Mouse (Mus musculus) stomach, embryonic 16.5 days (tissue): ENCODE measurements around the gene Stard3. TPM values are rescaled to one million over a fixed set of nuclear protein-coding genes. Genes with fewer than 3 reads are reported as not detected.
A peak's percentile ranks its signal among the peaks of the same experiment; 100 is the strongest.
"Not testable (repeated sequence)": the region's sequence is repeated elsewhere in the genome, so short reads cannot be mapped to it uniquely, and the experiment has no call there.

ENCODE experiments used
- ATAC-seq: fragments of 200-750 bp; cut with Nextera tagmentation; 2 replicates; pipeline ENCODE4 v1.8.0; 2017; ENCODE audit warnings: moderate number of reproducible peaks, moderate TSS enrichment; ENCODE audit not compliant: insufficient read depth, low FRiP score
- H3K27ac ChIP-seq: fragments of 300-500 bp; sonication (generic); 2 replicates; pipeline ENCODE4 v1.5.1; 2014; ENCODE audit warnings: low read length
- H3K27me3 ChIP-seq: fragments of 300-500 bp; sonication (generic); 2 replicates; pipeline ENCODE4 v1.6.1; 2014; ENCODE audit warnings: low read length, control low read depth, mixed read lengths; ENCODE audit not compliant: control insufficient read depth, insufficient read depth
- H3K36me3 ChIP-seq: fragments of 300-500 bp; sonication (generic); 2 replicates; pipeline ENCODE4 v1.6.1; 2014; ENCODE audit warnings: low read length; ENCODE audit not compliant: control insufficient read depth, insufficient read depth
- H3K4me1 ChIP-seq: fragments of 300-500 bp; sonication (generic); 2 replicates; pipeline ENCODE4 v1.6.1; 2014; ENCODE audit warnings: low read length, control low read depth, mixed read lengths; ENCODE audit not compliant: control insufficient read depth, insufficient read depth
- H3K4me2 ChIP-seq: fragments of 300-500 bp; sonication (generic); 2 replicates; pipeline ENCODE4 v1.6.1; 2014; ENCODE audit warnings: low read depth, low read length, mixed read lengths
- H3K4me3 ChIP-seq: fragments of 300-500 bp; sonication (generic); replicated peaks from 2 replicates; pipeline ENCODE4 v1.5.1; 2014; ENCODE audit warnings: mild to moderate bottlenecking, low read length
- H3K9ac ChIP-seq: fragments of 300-500 bp; sonication (generic); 2 replicates; pipeline ENCODE4 v1.6.1; 2014; ENCODE audit warnings: low read length
- H3K9me3 ChIP-seq: fragments of 300-500 bp; sonication (generic); replicated peaks from 2 replicates; pipeline ENCODE4 v1.6.1; 2016; ENCODE audit warnings: low read length, control low read depth; ENCODE audit not compliant: control insufficient read depth
- WGBS: fragments of 180-500 bp; shearing (Covaris S2); extraction: QIAGEN DNeasy Blood & Tissue Kit; methylation state at CpG from one replicate; pipeline ENCODE4 v1.1.7; 2014; 5-methylcytosine and 5-hydroxymethylcytosine counted together
- polyA plus RNA-seq: library from polyadenylated mRNA; unstranded; fragments of >200 nt; fragmentation: Nextera tagmentation; extraction: Ambion mirVana; gene quantifications from 2 replicates; pipeline ENCODE4 v1.2.1, GENCODE M21; 2015

The Stard3 gene
- polyA plus RNA-seq, 1 experiment from 2014 or later = 43.9 TPM

DNA sequence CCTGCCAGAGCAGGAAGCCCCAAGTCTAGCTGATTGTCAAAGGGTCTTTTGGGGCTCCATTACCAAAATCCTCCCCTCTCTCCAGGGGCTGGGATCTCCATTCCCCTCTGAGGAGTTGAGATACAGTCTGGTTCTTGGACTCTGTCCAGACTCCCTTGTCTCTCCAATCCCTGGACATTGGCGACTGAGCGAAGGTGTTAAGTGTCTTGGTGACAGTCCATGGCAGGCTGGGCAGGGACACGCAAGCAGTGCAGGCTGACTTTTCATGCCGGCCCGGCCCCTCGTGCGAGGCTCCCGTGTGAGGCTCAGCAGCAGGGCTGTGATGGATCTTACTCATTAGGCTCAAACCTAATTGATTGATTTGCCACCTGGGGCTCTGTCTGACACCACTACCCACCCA is 16.1 kb downstream of the Stard3 start:
- H3K9me3 ChIP-seq = no peaks in the 10 kb centered on the region
- peaks cover 9% of the 10 kb centered on the region; the same call in 1 of the 2 replicates for H3K36me3 ChIP-seq
- 78% methylated on average over 8 of the region's 8 CpGs for WGBS
- no peaks in the 10 kb centered on the region for H3K27me3 ChIP-seq
- no peak overlapping the region for H3K27ac ChIP-seq
- peaks cover 9% of the 10 kb centered on the region for H3K4me1 ChIP-seq
- no peak for ATAC-seq
- H3K9ac ChIP-seq = no peak overlapping the region
- no peak overlapping the region for H3K4me3 ChIP-seq
- no peak overlapping the region for H3K4me2 ChIP-seq

DNA sequence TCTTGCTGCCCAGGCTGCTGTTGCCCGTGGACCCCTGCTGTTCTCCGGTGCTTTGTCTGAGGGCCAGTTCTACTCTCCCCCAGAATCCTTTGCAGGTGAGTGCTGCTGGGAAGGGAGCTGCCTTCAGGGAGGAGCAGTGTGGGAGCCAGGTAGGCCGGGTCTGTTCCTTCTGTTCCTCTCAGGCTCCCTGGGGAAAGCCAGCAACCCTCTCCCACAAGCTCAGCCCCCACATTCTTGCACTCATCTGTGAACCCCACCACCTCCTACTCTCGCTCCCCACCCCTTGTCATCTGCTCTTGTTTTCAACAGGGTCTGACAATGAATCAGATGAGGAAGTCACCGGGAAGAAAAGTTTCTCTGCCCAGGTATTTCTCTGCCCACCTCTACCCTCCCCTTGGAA is 18.6 kb downstream of the Stard3 start:
- Histone ChIP-seq H3K9me3 (no peaks in the 10 kb centered on the region), H3K27me3 (no peaks in the 10 kb centered on the region), H3K4me1 (0 out of 2 replicates have a peak, but pooled peaks cover 4% of the 10 kb centered on the region), H3K4me2 (no peak overlapping the region), H3K27ac (no peak overlapping the region), H3K36me3 (peaks cover 9% of the 10 kb centered on the region; the same call in 1 of the 2 replicates), H3K9ac (0 out of 2 replicates have a peak overlapping the region, but pooled peaks have one; percentile 7), H3K4me3 (no peak overlapping the region)
- ATAC-seq = no peak
- 80% methylated on average over 5 of the region's 5 CpGs for WGBS

DNA sequence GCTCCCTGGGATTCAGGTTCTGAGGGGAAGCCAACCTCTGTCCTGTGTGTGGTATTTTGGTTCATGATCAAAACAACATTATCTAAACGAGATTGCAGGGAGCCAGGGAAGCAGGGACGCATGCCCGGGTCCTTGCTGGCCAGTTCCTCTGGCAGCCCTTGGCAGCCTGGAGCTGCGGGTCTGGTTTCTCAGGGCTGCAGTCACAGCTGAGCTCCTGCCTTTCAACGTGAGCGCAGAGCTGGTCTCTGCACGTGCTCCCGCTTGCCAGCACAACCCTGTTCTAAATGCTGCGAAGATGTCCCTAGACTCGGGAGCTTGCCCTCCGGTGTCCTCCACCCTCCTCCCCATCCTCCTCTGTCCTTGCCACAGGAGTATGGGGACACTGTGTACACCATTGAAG is 19.6 kb downstream of the Stard3 start:
- H3K4me3 ChIP-seq = no peak overlapping the region
- WGBS = 78% methylated on average over 11 of the region's 11 CpGs
- peaks cover 9% of the 10 kb centered on the region; the same call in 1 of the 2 replicates for H3K36me3 ChIP-seq
- H3K4me2 ChIP-seq = no peak overlapping the region
- H3K27ac ChIP-seq = no peak overlapping the region
- H3K4me1 ChIP-seq = no peaks in the 10 kb centered on the region
- ATAC-seq = no peak
- H3K27me3 ChIP-seq = no peaks in the 10 kb centered on the region
- no peaks in the 10 kb centered on the region for H3K9me3 ChIP-seq
- no peak overlapping the region for H3K9ac ChIP-seq

DNA sequence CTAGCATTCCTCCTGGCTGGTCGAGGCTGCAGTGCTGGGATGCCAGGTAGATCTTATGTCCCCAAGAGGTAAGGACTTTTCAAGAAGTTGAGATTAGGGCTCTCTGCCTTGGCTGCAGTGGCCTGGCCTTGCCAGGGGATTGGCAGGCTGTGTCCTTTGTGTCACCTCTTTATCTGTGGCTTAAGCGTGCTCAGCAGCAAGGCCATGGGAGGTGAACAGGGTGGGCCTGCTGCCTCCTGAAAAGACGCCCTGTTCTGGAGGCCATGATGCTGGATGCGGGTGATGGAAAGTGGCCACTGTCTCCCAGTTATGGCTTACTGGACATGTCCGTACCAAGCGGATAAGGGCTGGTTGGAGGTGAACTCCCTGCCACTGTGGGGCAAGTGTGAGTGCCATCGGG is 21.2 kb downstream of the Stard3 start:
- Histone ChIP-seq H3K4me1 (no peaks in the 10 kb centered on the region), H3K4me2 (no peak overlapping the region), H3K9ac (no peak overlapping the region), H3K27ac (no peak overlapping the region), H3K4me3 (no peak overlapping the region), H3K36me3 (peaks cover 9% of the 10 kb centered on the region; the same call in 1 of the 2 replicates), H3K9me3 (no peaks in the 10 kb centered on the region), H3K27me3 (no peaks in the 10 kb centered on the region)
- WGBS = 78% methylated on average over 7 of the region's 7 CpGs
- ATAC-seq = no peak

DNA sequence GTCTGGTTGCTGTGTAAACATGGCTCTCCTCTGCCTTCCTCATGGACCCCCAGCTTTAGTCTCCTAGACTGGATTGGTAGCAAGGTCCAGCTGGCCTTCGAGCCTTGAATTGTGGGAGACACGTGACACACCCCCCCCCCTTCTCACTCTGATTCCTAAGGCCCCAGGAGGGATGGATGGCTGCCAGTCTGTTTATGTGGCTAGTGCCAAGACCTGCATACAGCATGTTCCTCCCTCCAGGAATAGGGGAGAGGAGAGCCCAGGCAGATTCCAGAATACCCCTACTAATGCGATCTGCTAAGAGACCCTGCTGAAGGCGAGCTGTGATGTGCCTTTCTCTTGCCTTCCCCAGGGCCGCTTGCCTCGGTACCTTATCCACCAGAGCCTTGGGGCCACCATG is 21.9 kb downstream of the Stard3 start:
- no peak overlapping the region for H3K9ac ChIP-seq
- 75% methylated on average over 6 of the region's 6 CpGs for WGBS
- H3K4me2 ChIP-seq = no peak overlapping the region
- no peak overlapping the region for H3K4me3 ChIP-seq
- no peaks in the 10 kb centered on the region for H3K9me3 ChIP-seq
- no peaks in the 10 kb centered on the region for H3K4me1 ChIP-seq
- no peak overlapping the region for H3K27ac ChIP-seq
- H3K27me3 ChIP-seq = no peaks in the 10 kb centered on the region
- peaks cover 9% of the 10 kb centered on the region; the same call in 1 of the 2 replicates for H3K36me3 ChIP-seq
- no peak for ATAC-seq

DNA sequence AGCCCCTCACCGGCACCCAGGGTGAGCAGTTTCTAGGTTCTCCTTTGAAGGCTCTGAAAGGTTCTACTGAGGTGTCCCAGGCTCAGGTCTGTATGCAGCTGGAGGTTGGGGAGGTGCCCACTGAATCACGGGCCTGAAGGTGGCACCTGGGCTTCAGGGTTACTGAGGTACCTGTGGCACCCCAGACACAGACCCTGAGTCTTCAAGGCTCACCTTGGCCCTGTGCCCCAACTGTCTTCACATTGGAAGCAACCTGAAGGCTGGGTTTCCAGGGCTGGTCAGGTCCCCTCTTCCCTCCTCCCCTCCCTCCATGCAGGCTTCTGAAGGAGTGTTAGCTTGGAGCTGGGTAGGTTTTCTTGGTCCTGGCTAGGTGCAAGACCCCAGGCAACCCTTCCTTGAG is 23.5 kb downstream of the Stard3 start:
- 86% methylated on average over 2 of the region's 2 CpGs for WGBS
- ATAC-seq = no peak
- Histone ChIP-seq H3K9ac (no peak overlapping the region), H3K9me3 (no peaks in the 10 kb centered on the region), H3K27me3 (peaks cover 12% of the 10 kb centered on the region), H3K27ac (no peak overlapping the region), H3K4me1 (no peaks in the 10 kb centered on the region), H3K4me2 (no peak overlapping the region), H3K36me3 (peaks cover 7% of the 10 kb centered on the region; the same call in 1 of the 2 replicates), H3K4me3 (no peak overlapping the region)

DNA sequence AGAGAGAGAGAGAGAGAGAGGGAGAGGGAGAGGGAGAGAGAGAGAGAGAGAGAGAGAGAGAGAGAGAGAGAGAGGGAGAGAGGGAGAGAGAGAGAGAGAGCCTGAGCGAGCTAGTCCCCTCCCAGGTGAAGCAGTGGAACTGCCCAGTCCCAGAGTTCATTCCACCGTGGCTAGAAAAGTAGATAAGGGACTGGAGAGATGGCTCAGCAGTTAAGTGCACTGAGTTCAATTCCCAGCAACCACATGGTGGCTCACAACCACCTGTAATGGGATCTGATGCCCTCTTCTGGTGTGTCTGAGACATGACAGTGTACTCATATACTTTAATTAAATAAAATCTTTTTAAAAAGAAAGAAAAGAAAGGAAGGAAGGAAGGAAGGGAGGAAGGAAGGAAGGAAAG is 24.2 kb downstream of the Stard3 start:
- H3K36me3 ChIP-seq, H3K4me1 ChIP-seq, H3K27ac ChIP-seq, H3K4me3 ChIP-seq, ATAC-seq, H3K9me3 ChIP-seq, H3K4me2 ChIP-seq, H3K9ac ChIP-seq: not testable (repeated sequence)
- WGBS = 23% methylated on average over 2 of the region's 2 CpGs
- H3K27me3 ChIP-seq = peaks cover 19% of the 10 kb centered on the region

DNA sequence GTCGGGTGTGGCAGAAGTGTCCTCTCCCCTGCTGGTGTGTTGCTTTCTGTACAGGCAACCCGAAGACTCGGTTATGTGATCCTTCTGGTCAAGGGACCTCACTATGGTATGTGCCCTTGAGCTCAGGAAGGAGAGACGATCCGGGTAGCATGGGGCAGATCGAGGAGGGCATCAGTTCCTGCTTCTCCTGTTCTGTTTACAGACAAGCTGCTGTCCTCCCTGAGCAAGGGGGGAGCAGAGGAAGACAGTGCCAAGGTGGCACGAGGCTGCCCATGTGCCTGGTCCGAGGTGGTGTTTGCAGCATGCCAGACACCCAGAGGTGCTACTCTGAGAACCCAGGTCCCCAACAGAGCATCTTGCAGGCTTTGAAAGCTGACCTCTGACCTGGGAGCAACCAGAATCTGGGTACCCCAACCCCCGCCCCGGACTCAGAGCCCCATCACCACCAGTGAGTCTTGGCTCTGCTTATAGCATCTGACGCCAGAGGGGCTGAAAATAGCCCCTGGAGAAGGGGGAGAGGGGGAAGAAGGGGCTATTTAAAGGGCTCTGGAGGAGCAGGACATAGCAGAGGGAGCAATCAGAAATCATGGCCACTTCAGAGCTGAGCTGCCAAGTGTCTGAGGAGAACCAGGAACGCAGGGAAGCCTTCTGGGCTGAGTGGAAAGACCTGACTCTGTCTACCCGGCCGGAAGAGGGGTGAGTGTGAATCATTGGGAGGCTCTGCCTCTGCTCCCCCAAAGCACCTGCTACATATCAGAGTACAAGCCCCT is 25.3 kb downstream of the Stard3 start, which contains the start of gene Tcap:
Tcap (plus strand) TSS at position 551 of the 770 bp plus-strand sequence.
- Histone ChIP-seq H3K9me3 (no peaks in the 10 kb centered on the region), H3K4me2 (no peak within 1 kb of the TSS), H3K9ac (no peak within 1 kb of the TSS), H3K4me3 (no peak within 1 kb of the TSS), H3K27me3 (peaks cover 24% of the 10 kb centered on the region), H3K27ac (no peak within 1 kb of the TSS), H3K36me3 (0 out of 2 replicates have a peak, but pooled peaks cover under 1% of the 10 kb centered on the region), H3K4me1 (no peaks in the 10 kb centered on the region)
- no peak for ATAC-seq
- WGBS = 64% methylated on average over 14 of the region's 14 CpGs

DNA sequence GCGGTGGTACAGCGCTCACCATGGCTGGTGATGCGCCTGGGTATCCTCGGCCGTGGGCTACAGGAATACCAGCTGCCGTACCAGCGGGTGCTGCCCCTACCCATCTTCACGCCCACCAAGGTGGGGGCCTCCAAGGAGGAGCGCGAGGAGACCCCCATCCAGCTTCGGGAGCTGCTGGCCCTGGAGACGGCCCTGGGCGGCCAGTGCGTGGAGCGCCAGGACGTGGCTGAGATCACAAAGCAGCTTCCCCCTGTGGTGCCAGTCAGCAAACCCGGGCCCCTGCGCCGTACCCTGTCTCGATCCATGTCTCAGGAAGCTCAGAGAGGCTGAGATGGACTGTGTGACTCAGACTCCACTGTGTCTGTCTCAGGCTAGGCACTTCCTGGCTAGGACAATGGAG is 26.0 kb downstream of the Stard3 start:
- Histone ChIP-seq H3K4me1 (peaks cover under 1% of the 10 kb centered on the region; the same call in 1 of the 2 replicates), H3K4me2 (no peak overlapping the region), H3K36me3 (no peaks in the 10 kb centered on the region), H3K9ac (no peak overlapping the region), H3K27ac (no peak overlapping the region), H3K27me3 (peaks cover 27% of the 10 kb centered on the region), H3K9me3 (no peaks in the 10 kb centered on the region), H3K4me3 (no peak overlapping the region)
- ATAC-seq = no peak
- WGBS = 77% methylated on average over 20 of the region's 20 CpGs
